Mouse (Mus musculus): ENCODE results near the gene Resp18. TPM values are rescaled to one million over a fixed set of nuclear protein-coding genes. Genes with fewer than 3 reads are reported as not detected.

Resp18 gene
- polyA plus RNA-seq (2015; fragmentation: Nextera tagmentation; extraction: Ambion mirVana): 97.4 and 99.9 TPM in 2 replicates

DNA sequence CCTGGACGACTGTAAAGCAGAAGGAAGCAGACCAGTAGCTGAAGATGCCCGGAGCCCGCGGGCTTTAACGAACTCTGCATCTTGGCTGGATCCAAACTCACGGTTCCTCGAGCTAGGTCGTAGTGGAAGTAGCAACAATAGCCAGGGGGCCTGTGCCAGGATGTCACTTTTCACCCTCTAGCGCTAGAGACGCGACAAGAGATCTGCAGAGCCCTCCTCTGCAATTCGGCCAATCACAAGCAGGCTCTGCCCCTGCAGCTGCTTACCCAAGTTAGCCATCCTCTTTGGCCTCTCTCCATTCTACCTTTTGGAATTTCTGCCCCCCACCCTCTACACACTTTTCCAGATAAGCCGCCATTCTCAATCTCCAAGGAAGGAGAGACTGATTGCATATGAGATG lies at the start of gene Resp18:
TSS of gene Resp18 (minus strand) at position 188 of the 400 bp plus-strand sequence.
- H3K27me3 ChIP-seq: peaks cover 38% of the 10 kb centered on the region
- H3K4me3 ChIP-seq (replicated peaks): peak within 1 kb of the TSS; percentile 40
- H3K9me3 ChIP-seq: no peaks in the 10 kb centered on the region
- H3K27ac ChIP-seq: 0 out of 2 replicates have a peak within 1 kb of the TSS, but pooled peaks have one; percentile 22
- H3K36me3 ChIP-seq: no peaks in the 10 kb centered on the region
- 6% methylated on average over 13 of the region's 13 CpGs for WGBS
- H3K4me2 ChIP-seq (replicated peaks): peak within 1 kb of the TSS; percentile 49
- no peaks in the 10 kb centered on the region for H3K4me1 ChIP-seq (replicated peaks)
- ATAC-seq: peak; percentile 50; the same call in 1 of the 2 replicates
- peak within 1 kb of the TSS; percentile 61 for H3K9ac ChIP-seq (replicated peaks)

DNA sequence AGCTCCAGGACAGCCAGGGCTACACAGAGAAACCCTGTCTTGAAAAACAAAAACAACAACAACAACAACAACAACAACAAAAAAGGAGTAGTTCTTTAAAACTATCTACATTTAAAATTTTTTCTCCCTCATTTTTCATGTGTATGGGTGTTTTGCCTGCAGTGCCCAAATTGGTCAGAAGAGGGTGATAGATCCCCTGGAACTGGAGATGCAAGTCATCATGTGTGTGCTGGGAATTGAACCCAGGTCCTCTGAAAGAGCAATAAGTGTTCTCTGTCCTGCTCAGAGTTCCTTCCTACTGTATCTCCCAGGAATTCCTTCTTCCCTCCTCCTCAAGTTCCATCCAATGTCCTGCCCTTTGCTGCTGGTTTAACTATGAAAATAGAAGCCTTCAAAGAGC lies 49.2 kb upstream of the Resp18 start:
- Histone ChIP-seq H3K9ac (replicated peaks) (no peak overlapping the region), H3K27me3 (no peaks in the 10 kb centered on the region), H3K9me3 (peaks cover 4% of the 10 kb centered on the region; the same call in 1 of the 2 replicates), H3K4me2 (replicated peaks) (no peak overlapping the region), H3K4me1 (replicated peaks) (no peaks in the 10 kb centered on the region), H3K4me3 (replicated peaks) (no peak overlapping the region), H3K36me3 (no peaks in the 10 kb centered on the region), H3K27ac (no peak overlapping the region)
- ATAC-seq: no peak

DNA sequence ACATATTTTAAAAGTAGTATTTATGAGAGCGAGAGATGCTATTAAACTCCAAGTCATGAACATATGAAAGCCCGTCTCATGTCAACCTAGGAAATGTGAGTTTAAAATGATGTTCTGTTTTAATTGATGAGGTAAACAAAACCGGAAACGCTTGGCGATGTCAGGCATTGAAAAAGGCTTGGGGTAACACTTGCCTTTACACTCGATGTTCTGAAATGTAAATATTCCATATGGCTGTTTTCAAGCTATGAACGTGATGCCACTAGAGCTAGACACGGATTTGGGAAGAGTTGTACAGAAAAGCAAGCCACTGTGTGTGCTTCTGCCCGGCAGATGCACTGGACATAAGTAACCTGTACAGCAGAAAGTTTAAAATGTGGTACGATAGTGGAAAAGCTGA lies 41.0 kb upstream of the Resp18 start:
- Histone ChIP-seq H3K9ac (replicated peaks) (no peak overlapping the region), H3K27ac (no peak overlapping the region), H3K27me3 (no peaks in the 10 kb centered on the region), H3K4me2 (replicated peaks) (no peak overlapping the region), H3K4me1 (replicated peaks) (peaks cover 13% of the 10 kb centered on the region), H3K9me3 (no peaks in the 10 kb centered on the region), H3K4me3 (replicated peaks) (no peak overlapping the region), H3K36me3 (peaks cover 15% of the 10 kb centered on the region)
- no peak for ATAC-seq
- WGBS: 94% methylated on average over 10 of the region's 10 CpGs

DNA sequence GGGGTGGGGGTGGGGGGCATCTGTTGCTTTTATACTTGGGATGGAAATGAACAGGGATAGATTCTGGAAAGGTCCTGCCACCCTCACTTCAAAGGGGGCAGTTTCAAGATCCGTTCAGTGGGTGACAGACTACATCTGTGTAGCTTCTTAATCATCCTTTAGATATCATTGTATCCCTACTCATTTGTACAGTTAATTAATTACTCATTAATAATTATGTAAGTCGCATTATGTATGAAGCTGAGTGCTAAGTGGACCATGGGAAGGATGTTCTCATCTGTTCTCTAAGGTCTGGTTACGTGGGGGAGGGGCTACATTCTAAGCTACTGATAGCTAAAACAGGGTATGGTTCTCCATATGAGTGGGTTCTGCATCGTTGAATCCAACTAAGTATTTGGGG lies 40.5 kb upstream of the Resp18 start:
- Histone ChIP-seq H3K36me3 (peaks cover 20% of the 10 kb centered on the region), H3K9ac (replicated peaks) (no peak overlapping the region), H3K4me3 (replicated peaks) (no peak overlapping the region), H3K9me3 (no peaks in the 10 kb centered on the region), H3K4me1 (replicated peaks) (peaks cover 13% of the 10 kb centered on the region), H3K4me2 (replicated peaks) (no peak overlapping the region), H3K27me3 (no peaks in the 10 kb centered on the region), H3K27ac (no peak overlapping the region)
- no peak for ATAC-seq
- 90% methylated on average over 4 of the region's 4 CpGs for WGBS

DNA sequence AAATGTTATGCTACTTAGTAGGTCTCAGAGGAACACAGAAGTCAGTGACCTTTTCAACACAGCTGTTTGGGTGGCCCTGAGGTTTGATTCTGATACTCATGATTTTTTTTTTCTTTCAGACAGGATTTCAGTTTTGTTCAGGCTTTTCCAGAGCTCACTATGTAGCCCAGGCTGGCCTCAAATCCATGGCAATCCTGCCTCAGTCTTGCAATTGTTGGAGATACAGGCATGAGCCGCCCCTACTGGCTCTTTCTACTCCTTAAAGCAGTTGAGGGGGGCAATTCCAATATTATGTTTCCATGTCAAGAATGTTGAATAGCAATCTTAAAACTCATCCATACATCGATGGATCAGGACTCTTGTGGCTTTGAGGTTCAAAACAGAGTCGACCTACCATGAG lies 40.1 kb upstream of the Resp18 start:
- peaks cover 13% of the 10 kb centered on the region for H3K4me1 ChIP-seq (replicated peaks)
- H3K4me3 ChIP-seq (replicated peaks): peak overlapping the region; percentile 25; the same call in 1 of the 2 replicates
- no peak overlapping the region for H3K9ac ChIP-seq (replicated peaks)
- H3K36me3 ChIP-seq: peaks cover 24% of the 10 kb centered on the region
- peak overlapping the region; percentile 70 for H3K27ac ChIP-seq
- WGBS: 62% methylated on average over 3 of the region's 3 CpGs
- H3K27me3 ChIP-seq: no peaks in the 10 kb centered on the region
- no peaks in the 10 kb centered on the region for H3K9me3 ChIP-seq
- ATAC-seq: no peak
- H3K4me2 ChIP-seq (replicated peaks): peak overlapping the region; percentile 26

DNA sequence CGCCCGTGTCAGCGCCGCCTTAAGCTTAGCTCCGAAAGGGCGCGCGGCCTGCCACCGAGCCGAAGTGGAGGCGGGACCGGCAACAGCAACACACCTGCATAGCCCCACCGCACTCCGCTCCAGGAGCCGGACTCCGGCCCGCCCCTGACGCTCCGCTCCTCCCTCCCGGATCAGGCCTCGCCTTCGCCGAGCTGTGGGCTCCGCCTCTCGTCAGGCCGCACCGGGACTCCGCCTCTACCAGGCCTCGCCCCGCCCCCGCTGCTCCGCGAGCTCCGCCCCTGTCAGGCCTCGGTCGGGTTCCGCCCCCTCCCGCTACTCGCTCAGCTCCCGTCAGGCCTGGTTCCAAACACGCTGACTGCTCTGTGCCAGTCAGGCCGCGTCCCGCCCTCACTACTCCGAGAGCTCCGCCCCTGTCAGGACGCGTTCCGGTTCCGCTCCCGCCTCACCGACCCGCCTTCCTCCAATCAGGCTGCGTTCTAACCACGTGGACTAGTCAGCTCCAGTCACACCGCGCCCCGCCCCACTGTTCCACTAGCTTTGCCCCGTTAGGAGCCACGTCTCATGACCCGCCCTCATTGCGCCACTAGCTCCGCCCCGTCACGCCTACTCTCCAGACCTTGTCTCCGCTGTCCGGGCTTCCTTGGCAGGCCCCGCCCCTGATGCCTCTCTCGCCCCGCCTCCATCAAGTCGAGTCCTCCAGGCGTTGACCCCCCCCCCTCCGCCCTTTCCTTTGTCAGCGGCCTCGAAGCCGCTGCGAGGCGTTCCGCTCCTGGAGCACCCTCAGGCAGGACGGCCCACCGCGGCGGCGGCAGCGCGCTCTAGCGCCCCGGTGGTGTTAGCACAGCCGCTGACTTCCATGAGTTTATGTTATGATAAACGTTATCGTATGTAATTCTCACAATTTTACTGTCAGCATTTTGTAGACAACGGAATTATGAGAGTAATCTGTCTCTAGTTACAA lies 39.3 kb upstream of the Resp18 start, which contains the start of gene Dnpep:
TSS of gene Dnpep (minus strand) at position 750 of the 961 bp plus-strand sequence.
- Histone ChIP-seq H3K4me2 (replicated peaks) (peak within 1 kb of the TSS; percentile 81), H3K27me3 (no peaks in the 10 kb centered on the region), H3K4me3 (replicated peaks) (peak within 1 kb of the TSS; percentile 62), H3K9ac (replicated peaks) (peak within 1 kb of the TSS; percentile 74), H3K9me3 (no peaks in the 10 kb centered on the region), H3K36me3 (peaks cover 32% of the 10 kb centered on the region), H3K4me1 (replicated peaks) (peaks cover 13% of the 10 kb centered on the region), H3K27ac (peak within 1 kb of the TSS; percentile 87)
- peak; percentile 98 for ATAC-seq
- WGBS: under 1% methylated on average over 92 of the region's 92 CpGs

DNA sequence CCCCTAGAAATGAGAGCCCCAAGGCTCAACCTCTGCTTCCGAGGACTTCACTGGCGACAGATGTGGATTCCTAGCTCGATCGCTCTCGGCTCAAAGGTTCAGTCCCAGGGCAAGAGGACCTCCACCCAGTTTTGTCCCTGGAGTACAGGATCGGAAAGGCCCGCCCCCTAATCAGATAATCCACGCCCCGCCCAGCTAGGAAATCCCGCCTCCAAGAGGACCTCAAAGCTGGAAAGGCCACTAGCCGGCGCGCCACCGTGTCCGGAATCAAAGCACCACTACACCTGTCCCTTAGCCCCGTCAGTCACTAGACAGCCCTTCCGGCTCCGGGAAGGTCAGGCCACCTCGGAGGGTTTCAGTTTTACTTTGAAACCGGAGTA lies 38.6 kb upstream of the Resp18 start:
- H3K4me1 ChIP-seq (replicated peaks): peaks cover 13% of the 10 kb centered on the region
- peak overlapping the region; percentile 81 for H3K4me2 ChIP-seq (replicated peaks)
- ATAC-seq: no peak; the same call in 1 of the 2 replicates
- WGBS: under 1% methylated on average over 20 of the region's 20 CpGs
- H3K4me3 ChIP-seq (replicated peaks): peak overlapping the region; percentile 62
- peak overlapping the region; percentile 74 for H3K9ac ChIP-seq (replicated peaks)
- no peaks in the 10 kb centered on the region for H3K9me3 ChIP-seq
- peaks cover 39% of the 10 kb centered on the region for H3K36me3 ChIP-seq
- H3K27me3 ChIP-seq: no peaks in the 10 kb centered on the region
- H3K27ac ChIP-seq: peak overlapping the region; percentile 87

DNA sequence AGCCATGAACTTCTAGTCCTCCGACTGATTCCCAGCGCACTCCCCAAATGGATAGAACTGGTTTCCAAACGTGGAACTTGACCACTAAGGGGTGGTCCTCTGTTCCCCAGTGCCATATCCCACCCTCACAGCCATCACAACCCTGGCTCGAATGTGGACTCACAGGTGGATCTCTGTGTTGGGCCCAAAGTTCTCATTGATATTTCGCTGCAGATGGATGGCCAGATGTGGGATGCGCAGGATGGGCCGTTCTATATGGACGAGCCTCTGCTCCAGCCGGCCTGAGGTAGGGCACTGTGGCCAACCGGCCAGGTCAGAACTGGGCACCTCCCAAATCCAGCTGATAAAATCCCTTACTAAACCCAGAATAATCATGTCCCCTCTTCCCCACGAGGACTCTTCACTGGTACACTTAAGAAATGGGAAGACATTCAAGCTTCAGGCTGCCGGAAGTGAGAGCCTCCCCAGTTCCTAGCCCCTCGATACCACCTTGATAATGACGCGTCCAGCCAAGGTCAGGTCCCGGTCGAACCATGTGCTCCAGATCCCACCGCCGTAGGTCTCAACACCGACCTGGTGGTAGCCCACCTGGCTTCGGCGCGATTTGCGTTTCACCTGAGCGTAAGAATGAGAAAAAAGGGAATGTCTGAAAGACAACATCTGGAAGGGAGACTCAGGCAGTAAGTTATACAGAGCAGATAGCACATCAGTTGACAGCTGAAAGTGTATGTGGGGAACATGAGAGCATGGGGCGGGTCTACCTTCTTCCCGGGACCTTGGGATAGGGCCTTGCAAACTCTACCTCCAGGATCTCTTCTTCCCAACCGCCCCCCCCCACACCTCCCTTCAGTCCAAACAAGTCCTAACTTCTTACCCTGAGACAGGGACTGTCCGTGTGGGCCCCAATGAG lies 37.5 kb upstream of the Resp18 start:
- ATAC-seq: no peak
- Histone ChIP-seq H3K4me2 (replicated peaks) (peak overlapping the region; percentile 81), H3K9ac (replicated peaks) (peak overlapping the region; percentile 74), H3K27ac (no peak overlapping the region), H3K27me3 (no peaks in the 10 kb centered on the region), H3K4me1 (replicated peaks) (peaks cover 13% of the 10 kb centered on the region), H3K9me3 (no peaks in the 10 kb centered on the region), H3K36me3 (peaks cover 50% of the 10 kb centered on the region), H3K4me3 (replicated peaks) (peak overlapping the region; percentile 62)
- 87% methylated on average over 29 of the region's 29 CpGs for WGBS

DNA sequence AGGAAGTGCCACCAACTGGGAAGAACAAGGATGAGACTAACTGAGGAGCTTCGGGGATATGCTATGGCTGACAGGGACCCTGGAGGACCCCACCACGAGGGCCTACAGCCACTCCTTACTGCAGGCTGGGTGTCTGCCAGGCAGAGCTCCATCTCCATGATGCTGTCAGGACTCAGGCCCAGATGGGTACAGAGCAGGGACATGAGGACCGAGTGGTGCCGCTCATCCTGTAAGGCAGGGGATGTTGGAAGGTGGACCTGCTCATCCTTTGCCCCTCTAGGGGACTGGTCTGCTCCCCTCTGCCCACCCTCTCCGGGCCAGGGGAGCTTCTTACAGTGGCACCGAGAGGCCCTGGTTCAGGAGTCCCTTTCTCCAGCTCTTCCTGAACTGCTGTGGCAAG lies 36.8 kb upstream of the Resp18 start:
- no peak for ATAC-seq
- H3K36me3 ChIP-seq: peaks cover 57% of the 10 kb centered on the region
- H3K4me3 ChIP-seq (replicated peaks): no peak overlapping the region
- H3K9ac ChIP-seq (replicated peaks): no peak overlapping the region
- H3K4me2 ChIP-seq (replicated peaks): no peak overlapping the region
- WGBS: 94% methylated on average over 6 of the region's 6 CpGs
- peaks cover 13% of the 10 kb centered on the region for H3K4me1 ChIP-seq (replicated peaks)
- H3K9me3 ChIP-seq: no peaks in the 10 kb centered on the region
- H3K27me3 ChIP-seq: no peaks in the 10 kb centered on the region
- no peak overlapping the region for H3K27ac ChIP-seq

DNA sequence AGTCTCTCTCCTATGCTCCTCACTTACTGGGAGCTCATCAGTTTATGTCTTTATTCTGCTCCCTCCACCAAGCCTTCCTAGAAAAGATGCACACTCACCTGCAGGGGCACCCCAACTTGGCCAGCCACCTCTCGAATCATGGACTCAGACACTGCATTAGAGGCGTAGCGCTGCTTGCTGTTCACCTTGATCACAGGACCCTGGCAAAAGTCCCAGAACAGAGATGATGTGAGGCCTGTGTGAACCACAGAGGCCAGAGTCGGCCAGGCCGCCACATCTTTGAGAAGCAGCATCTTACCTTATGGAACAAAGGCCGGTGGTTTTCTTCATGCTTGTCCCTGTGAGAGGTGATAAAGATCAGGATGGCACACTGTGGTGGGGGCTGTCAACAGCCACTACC lies 33.5 kb upstream of the Resp18 start:
- ATAC-seq: no peak
- Histone ChIP-seq H3K4me3 (replicated peaks) (no peak overlapping the region), H3K27me3 (no peaks in the 10 kb centered on the region), H3K27ac (no peak overlapping the region), H3K4me2 (replicated peaks) (no peak overlapping the region), H3K4me1 (replicated peaks) (peaks cover 9% of the 10 kb centered on the region), H3K36me3 (peaks cover 88% of the 10 kb centered on the region), H3K9ac (replicated peaks) (no peak overlapping the region), H3K9me3 (no peaks in the 10 kb centered on the region)
- WGBS: 94% methylated on average over 6 of the region's 6 CpGs

DNA sequence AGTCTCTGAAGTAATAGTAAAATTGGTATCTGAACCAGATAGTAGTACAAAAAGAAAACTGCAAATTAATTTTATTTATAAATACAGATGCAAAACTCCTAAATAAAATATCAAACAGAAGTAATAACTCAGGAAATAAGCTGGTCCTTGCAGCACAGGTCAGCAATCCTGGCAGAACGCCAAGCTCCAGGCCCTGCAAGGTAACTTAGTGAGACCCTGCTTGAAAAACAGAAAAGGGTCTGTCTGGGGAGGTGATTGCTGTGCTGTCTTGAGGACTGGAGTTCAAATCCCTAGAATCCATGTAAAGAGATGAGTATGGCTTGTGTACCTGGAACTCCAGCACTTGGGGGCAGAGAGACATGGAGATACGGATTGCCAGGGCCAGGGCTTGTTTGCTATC lies 26.4 kb upstream of the Resp18 start:
- H3K9me3 ChIP-seq: no peaks in the 10 kb centered on the region
- no peak overlapping the region for H3K4me3 ChIP-seq (replicated peaks)
- no peak overlapping the region for H3K4me2 ChIP-seq (replicated peaks)
- no peak overlapping the region for H3K9ac ChIP-seq (replicated peaks)
- H3K4me1 ChIP-seq (replicated peaks): no peaks in the 10 kb centered on the region
- no peak overlapping the region for H3K27ac ChIP-seq
- peaks cover 31% of the 10 kb centered on the region for H3K36me3 ChIP-seq
- H3K27me3 ChIP-seq: no peaks in the 10 kb centered on the region
- WGBS: 81% methylated on average over 2 of the region's 2 CpGs
- no peak for ATAC-seq

DNA sequence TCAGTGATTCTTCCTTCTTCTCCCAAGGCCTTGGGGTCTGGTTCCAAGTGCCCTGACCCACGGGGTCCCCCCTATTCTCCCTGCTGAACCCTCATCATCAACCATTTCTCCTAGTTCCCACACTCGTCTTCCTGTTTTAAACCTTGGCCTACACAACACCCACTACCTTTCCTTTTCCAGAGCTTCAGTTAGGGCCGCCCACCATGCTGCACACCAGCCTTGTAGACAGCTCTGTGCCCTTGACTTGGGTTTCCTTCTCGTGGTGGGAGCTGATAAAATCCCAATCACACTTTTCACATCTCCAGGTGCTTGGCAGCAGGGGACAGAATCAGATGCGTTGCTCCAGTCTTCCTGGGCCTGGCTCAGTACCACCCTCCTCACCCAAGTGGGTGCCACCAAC lies 16.1 kb upstream of the Resp18 start:
- WGBS: 88% methylated on average over 5 of the region's 5 CpGs
- H3K4me3 ChIP-seq (replicated peaks): no peak overlapping the region
- no peak for ATAC-seq

More for the DNA sequence above, 16.1 kb upstream of the Resp18 start:
- Histone ChIP-seq H3K4me1 (replicated peaks) (peaks cover 12% of the 10 kb centered on the region), H3K4me2 (replicated peaks) (no peak overlapping the region), H3K36me3 (no peaks in the 10 kb centered on the region), H3K27me3 (no peaks in the 10 kb centered on the region), H3K9ac (replicated peaks) (no peak overlapping the region), H3K27ac (no peak overlapping the region), H3K9me3 (no peaks in the 10 kb centered on the region)
